Mouse (Mus musculus) neutrophil, adult 65 days (primary cell): ENCODE data around the gene Abcc3. TPM values are rescaled to one million over a fixed set of nuclear protein-coding genes. Genes with fewer than 3 reads are reported as not detected.

Source experiments
- total RNA-seq: library from RNA; stranded (reverse); gene quantifications from 2 replicates; pipeline ENCODE4 v1.2.4, GENCODE M21; 2023

Gene Abcc3
- total RNA-seq, result 1.1 and 3.8 TPM in 2 replicates

GRCm38 (mm10) chr11:94392672-94393109, at the start of gene Abcc3:
TSS of gene Abcc3 (minus strand) at chr11:94392997.

DNA sequence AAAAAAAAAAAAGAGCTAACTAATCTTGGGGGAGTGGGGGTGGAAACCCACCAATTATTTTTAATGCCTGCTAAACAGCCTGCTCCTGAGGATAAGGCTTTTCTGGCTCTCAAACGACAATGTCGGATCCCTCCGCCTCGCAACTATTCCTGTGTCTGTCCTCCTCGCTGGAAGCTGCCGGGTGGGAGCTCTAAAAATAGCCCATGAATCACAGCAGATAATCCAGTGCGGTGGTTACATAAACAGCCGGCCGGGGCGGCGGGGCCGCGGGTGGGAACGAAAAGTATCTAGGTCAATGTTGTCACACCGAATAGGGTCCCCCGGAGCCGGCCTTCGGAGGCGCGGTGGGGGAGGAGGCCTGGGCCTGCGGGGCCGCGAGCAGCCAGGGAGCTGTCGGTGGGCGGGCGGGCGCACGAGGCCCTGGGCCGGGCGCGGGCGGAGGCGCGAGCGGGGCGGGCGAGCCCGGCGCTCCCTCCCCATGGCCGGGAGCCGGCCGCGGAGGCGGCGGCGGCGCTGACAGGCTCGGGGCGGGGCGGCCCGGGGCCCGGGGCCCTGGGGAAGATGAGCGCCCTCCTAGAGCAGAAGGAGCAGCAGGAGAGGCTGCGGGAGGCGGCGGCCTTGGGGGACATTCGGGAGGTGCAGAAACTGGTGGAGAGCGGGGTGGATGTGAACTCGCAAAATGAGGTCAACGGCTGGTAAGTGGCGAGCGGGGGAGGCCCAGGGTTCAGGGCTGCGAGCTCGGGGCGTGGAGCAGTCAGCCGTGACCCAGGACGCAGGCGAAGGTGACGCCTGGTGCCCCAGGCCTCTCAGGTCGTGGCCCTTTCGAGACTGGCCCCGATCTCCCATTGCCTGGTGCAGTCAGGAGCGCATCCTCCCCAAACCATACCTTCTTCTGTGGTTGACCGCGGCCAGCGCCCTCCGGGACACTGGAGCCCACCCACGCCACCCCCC, 64.8 kb downstream of the Abcc3 start, which contains the start of gene Ankrd40:
Ankrd40 (plus strand) TSS at position 309 of the 951 bp plus-strand sequence.

DNA sequence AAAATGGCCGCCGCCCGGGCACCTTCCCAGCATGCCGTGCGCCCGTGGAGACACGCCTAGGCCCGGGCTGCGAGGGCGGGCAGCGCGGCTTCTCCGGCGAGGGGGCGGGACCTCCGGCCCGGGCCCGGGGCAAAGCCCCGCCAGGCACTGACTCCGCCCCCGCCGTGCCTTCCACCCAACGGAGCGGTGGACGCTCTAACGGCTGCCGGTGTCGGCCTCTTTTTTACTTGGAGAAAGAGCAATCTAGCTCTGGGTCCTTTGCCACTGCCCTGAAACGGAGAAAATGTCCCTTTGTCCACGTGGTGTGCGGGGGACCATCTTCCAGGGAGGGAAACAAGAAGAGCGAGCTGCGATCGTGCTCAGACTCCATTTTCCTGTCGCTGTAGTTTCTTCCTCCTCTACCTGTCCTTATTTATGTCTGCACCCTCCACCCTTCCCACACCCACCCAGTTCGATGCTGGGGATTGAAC, 70.8 kb downstream of the Abcc3 start, which contains the start of gene Luc7l3:
Luc7l3 (minus strand) TSS at position 58 of the 470 bp plus-strand sequence.

Other genes with a start within 250 kb of the Abcc3 start
- gene Tob1, start 181.5 kb downstream of the Abcc3 start, total RNA-seq, result 68.9 and 84.3 TPM in 2 replicates
- not detected in 2 replicates for gene Wfikkn2, start 147.0 kb downstream of the Abcc3 start, total RNA-seq
- gene Gm21885, start 111.1 kb downstream of the Abcc3 start, total RNA-seq, result not detected in 2 replicates
- 46.2 and 71.5 TPM in 2 replicates for gene Luc7l3, start 71.0 kb downstream of the Abcc3 start, total RNA-seq
- 18.1 and 21.7 TPM in 2 replicates for gene Ankrd40, start 65.0 kb downstream of the Abcc3 start, total RNA-seq
- gene Cacna1g, start 81.2 kb upstream of the Abcc3 start, total RNA-seq, result 0.13 and 1.7 TPM in 2 replicates
- gene Spata20, start 93.2 kb upstream of the Abcc3 start, total RNA-seq, result not detected in 2 replicates
- not detected in 2 replicates for gene Epn3, start 107.0 kb upstream of the Abcc3 start, total RNA-seq
- gene Mycbpap, start 128.7 kb upstream of the Abcc3 start, total RNA-seq, result 0.20 and 0.22 TPM in 2 replicates
- 0.27 and 0.79 TPM in 2 replicates for gene Rsad1, start 156.3 kb upstream of the Abcc3 start, total RNA-seq
- not detected in 2 replicates for gene Chad, start 172.1 kb upstream of the Abcc3 start, total RNA-seq
- 0.82 and 1.9 TPM in 2 replicates for gene Acsf2, start 208.9 kb upstream of the Abcc3 start, total RNA-seq
- 77.0 and 89.7 TPM in 2 replicates for gene Lrrc59, start 236.8 kb upstream of the Abcc3 start, total RNA-seq